Mouse (Mus musculus) bone marrow, adult 2 months (tissue): ENCODE measurements around the gene Olfr65. TPM values are rescaled to one million over a fixed set of nuclear protein-coding genes. Genes with fewer than 3 reads are reported as not detected.

ENCODE experiments used
- H3K27ac ChIP-seq: fragments of 200-500 bp; 2 replicates; pipeline ENCODE4 v1.5.1; 2012; ENCODE audit warnings: low read depth, mild to moderate bottlenecking, control low read depth, inconsistent platforms, low read length; ENCODE audit not compliant: control insufficient read depth, poor library complexity, insufficient read depth
- H3K4me1 ChIP-seq: fragments of 200-500 bp; 2 replicates; pipeline ENCODE4 v1.6.1; 2011; ENCODE audit warnings: low read length; ENCODE audit not compliant: control insufficient read depth, insufficient read depth
- H3K4me3 ChIP-seq: fragments of 200-500 bp; replicated peaks from 2 replicates; pipeline ENCODE3; 2011; ENCODE audit warnings: mild to moderate bottlenecking, low read depth, low read length, control low read depth; ENCODE audit not compliant: control insufficient read depth
- CTCF ChIP-seq: fragments of 200-500 bp; IDR thresholded peaks from 2 replicates; pipeline ENCODE4 v1.5.1; 2011; ENCODE audit warnings: low read length, control low read depth; ENCODE audit not compliant: control insufficient read depth, insufficient read depth
- POLR2A ChIP-seq: fragments of 200-500 bp; IDR thresholded peaks from 2 replicates; pipeline ENCODE4 v1.6.1; 2011; ENCODE audit warnings: low read depth, mild to moderate bottlenecking, control low read depth, low read length, borderline replicate concordance; ENCODE audit not compliant: control insufficient read depth
- WGBS: fragments of 180-500 bp; shearing (Covaris S2); methylation state at CpG from one replicate; pipeline ENCODE4 v1.1.7; 2018; 5-methylcytosine and 5-hydroxymethylcytosine counted together
- polyA plus RNA-seq: library from polyadenylated mRNA; stranded (reverse); fragments of >200 nt; gene quantifications from 2 replicates; pipeline ENCODE4 v1.2.4, GENCODE M21; 2011; ENCODE audit warnings: low replicate concordance; ENCODE audit not compliant: missing spikeins, insufficient read depth, insufficient read length

The Olfr65 gene
- polyA plus RNA-seq = not detected in 2 replicates

DNA sequence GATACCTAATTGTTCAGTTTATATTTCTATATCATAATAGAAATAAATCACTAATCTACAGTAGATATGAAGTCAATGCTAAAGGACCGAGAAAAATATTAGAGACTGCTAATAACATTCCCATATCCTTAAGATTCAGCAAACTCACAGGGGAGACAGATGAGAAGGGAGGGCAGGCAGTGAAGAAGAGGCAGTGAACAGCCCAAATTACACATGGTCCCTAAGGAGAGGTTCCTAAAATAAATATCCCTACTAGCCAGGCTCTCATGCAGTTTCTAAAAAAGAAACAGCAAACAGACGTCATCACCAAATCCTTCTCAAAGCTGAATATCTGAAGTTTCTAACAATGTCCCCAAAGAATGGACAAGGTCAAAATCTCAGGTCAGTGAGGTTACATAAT, at the start of gene Olfr65:
Olfr65 (plus strand) TSS at position 301 of the 400 bp plus-strand sequence.
- TF ChIP-seq CTCF = no peak
- TF ChIP-seq POLR2A = no peak
- Histone ChIP-seq H3K4me3 (no peak within 1 kb of the TSS), H3K4me1 (no peaks in the 10 kb centered on the region), H3K27ac (no peak within 1 kb of the TSS)
- WGBS = 67% methylated on average over 2 of the region's 2 CpGs

DNA sequence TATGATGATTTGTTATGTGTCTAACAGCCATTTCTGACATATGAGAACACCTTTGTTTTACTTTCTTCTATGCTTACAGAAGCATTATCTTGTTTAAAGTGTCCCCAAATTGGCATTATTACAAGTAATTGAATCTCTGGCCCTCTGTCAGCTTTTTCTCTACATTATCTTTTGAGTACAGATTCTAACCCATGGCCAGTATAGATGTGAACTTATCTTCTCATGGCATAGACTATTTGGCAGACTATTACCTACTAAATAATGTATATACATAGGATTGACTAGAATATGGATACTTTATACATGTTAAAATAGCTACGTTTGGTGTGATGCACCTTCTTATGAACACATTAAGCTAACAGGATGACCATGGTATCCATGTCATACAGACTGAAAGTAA, 48.6 kb upstream of the Olfr65 start:
- H3K4me3 ChIP-seq = no peak overlapping the region
- no peaks in the 10 kb centered on the region for H3K4me1 ChIP-seq
- TF ChIP-seq CTCF = no peak
- TF ChIP-seq POLR2A = no peak
- no peak overlapping the region for H3K27ac ChIP-seq
- 56% methylated on average over 1 of the region's 1 CpGs for WGBS

DNA sequence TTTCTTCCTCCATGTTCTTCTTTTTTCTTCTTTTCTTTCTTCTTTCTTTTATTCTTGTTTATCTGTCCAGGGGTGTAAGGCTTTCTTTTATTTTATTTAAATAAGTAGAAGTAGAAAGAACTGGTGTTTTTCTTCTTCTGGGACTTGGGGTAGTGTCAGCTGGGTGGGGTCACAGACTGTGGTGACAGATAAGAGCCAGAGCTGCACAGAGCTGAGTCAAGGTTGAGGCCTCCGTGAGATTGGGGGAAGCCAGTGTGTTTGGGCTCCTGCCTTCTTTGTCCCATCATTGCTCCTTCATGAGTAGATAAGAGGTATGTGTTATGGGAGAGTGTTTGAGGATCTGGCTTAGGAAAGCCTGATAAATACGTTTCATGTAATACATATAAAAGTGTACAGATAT, 44.2 kb upstream of the Olfr65 start:
- TF ChIP-seq POLR2A = no peak
- no peak for TF ChIP-seq CTCF
- Histone ChIP-seq H3K4me1 (no peaks in the 10 kb centered on the region), H3K4me3 (no peak overlapping the region), H3K27ac (no peak overlapping the region)
- 31% methylated on average over 2 of the region's 2 CpGs for WGBS

DNA sequence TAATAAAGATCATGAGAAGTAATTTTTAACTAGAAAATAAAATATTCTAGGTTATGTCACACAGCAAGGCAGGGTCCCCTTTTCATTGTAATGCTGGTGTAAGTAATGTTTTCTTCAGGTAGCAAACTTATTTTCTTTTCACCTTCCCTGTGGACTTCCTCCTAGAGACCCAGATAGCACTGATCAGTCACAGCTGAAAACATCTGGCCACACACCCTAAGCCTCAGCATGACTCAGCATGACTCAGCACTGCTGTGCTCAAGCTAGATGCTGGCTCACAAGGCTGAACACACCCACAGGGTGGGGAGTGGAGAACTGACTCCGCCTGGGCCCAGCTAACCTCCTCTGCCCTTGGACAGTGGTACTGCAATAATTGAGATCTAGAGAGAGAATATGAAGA, 42.4 kb upstream of the Olfr65 start:
- H3K4me3 ChIP-seq = no peak overlapping the region
- no peak for TF ChIP-seq POLR2A
- TF ChIP-seq CTCF = peak; percentile 23; the same call in 1 of the 2 replicates
- no peaks in the 10 kb centered on the region for H3K4me1 ChIP-seq
- WGBS = 23% methylated on average over 1 of the region's 1 CpGs
- H3K27ac ChIP-seq = no peak overlapping the region; the same call in 1 of the 2 replicates

- Histone ChIP-seq H3K4me3 (no peak overlapping the region), H3K27ac (peak overlapping the region; percentile 46; the same call in 1 of the 2 replicates), H3K4me1 (no peaks in the 10 kb centered on the region)
- TF ChIP-seq CTCF (no peak), POLR2A (no peak)
- WGBS = 37% methylated on average over 3 of the region's 3 CpGs
Measured at GRCm38 (mm10) chr7:103861531-103861930, 41.8 kb upstream of the Olfr65 start.

DNA sequence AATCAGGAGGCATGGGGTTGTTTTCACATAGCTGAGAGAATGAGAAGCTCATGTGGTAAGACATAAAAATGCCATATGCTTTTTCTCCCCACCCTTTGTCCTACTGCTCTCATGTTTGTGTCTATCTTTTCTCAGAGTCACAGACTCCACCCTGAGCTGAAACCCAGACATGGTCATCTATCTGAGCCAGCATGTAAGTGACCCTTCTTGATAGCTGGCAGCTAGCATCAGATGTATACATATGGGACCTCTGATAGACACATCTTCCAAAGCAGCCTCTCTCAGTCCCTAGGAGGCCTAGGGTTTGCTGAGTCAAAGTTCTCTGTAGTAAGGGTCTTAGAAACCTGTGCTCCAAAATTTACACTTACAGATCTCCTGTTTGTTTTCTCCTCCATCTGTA, 37.6 kb upstream of the Olfr65 start:
- no peak overlapping the region for H3K4me3 ChIP-seq

DNA sequence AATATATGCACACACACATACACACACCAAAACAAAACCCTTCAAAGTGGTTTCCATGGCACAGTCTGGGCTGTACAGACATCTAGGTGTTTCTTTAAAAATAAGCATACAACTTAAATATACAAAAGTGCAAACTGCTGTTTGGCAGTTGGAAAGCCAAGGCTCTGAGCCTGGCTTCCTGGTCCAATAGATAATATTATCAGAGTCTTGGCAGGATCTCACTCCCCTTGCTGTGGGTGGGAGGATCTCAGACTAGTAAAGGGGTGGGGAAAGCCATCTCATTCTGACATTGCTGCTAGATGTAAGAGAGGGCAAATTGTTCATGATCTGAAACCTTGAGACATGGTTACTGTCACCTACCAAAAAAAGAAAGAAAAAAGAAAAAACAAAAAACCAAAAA, 32.6 kb upstream of the Olfr65 start:
- no peaks in the 10 kb centered on the region; the same call in 1 of the 2 replicates for H3K4me1 ChIP-seq
- H3K27ac ChIP-seq = peak overlapping the region; percentile 78; the same call in 1 of the 2 replicates

More for the DNA sequence above, 37.6 kb upstream of the Olfr65 start:
- H3K27ac ChIP-seq = no peak overlapping the region; the same call in 1 of the 2 replicates
- TF ChIP-seq POLR2A = no peak
- no peak for TF ChIP-seq CTCF
- no peaks in the 10 kb centered on the region; the same call in 1 of the 2 replicates for H3K4me1 ChIP-seq

GRCm38 (mm10) chr7:103873064-103873463, 30.2 kb upstream of the Olfr65 start:
- H3K27ac ChIP-seq = no peak overlapping the region
- 0% methylated on average over 1 of the region's 1 CpGs for WGBS
- H3K4me3 ChIP-seq = no peak overlapping the region
- no peaks in the 10 kb centered on the region for H3K4me1 ChIP-seq
- TF ChIP-seq CTCF (no peak), POLR2A (no peak)

More for the DNA sequence above, 32.6 kb upstream of the Olfr65 start:
- TF ChIP-seq CTCF (no peak), POLR2A (no peak)
- no peak overlapping the region for H3K4me3 ChIP-seq

GRCm38 (mm10) chr7:103874451-103874850, 28.8 kb upstream of the Olfr65 start:
- TF ChIP-seq CTCF = no peak
- no peak for TF ChIP-seq POLR2A
- Histone ChIP-seq H3K4me3 (no peak overlapping the region), H3K27ac (no peak overlapping the region), H3K4me1 (no peaks in the 10 kb centered on the region)
- 28% methylated on average over 5 of the region's 5 CpGs for WGBS
